Mouse (Mus musculus) forebrain, postnatal 0 days (tissue): ENCODE data around the gene Tshz2. TPM values are rescaled to one million over a fixed set of nuclear protein-coding genes. Genes with fewer than 3 reads are reported as not detected.

Source experiments
- ATAC-seq: fragments of 200-750 bp; cut with Nextera tagmentation; 2 replicates; pipeline ENCODE4 v1.8.0; 2017; ENCODE audit warnings: mild to moderate bottlenecking, moderate library complexity
- DNase-seq: peaks from one replicate; pipeline ENCODE4 v3.0.0-alpha.2; 2015
- H3K27ac ChIP-seq: fragments of 300-500 bp; sonication (generic); 2 replicates; pipeline ENCODE4 v1.5.1; 2014; ENCODE audit warnings: low read depth, mild to moderate bottlenecking, antibody characterized with exemption, low read length, moderate library complexity, mixed read lengths
- H3K27me3 ChIP-seq: fragments of 300-500 bp; sonication (generic); 2 replicates; pipeline ENCODE4 v1.6.1; 2014; ENCODE audit warnings: mild to moderate bottlenecking, low read length, mixed read lengths; ENCODE audit not compliant: insufficient read depth
- H3K36me3 ChIP-seq: fragments of 300-500 bp; sonication (generic); 2 replicates; pipeline ENCODE4 v1.6.1; 2014; ENCODE audit warnings: mild to moderate bottlenecking, moderate library complexity; ENCODE audit not compliant: insufficient read depth
- H3K4me1 ChIP-seq: fragments of 300-500 bp; sonication (generic); 2 replicates; pipeline ENCODE4 v1.6.1; 2014; ENCODE audit warnings: antibody characterized with exemption; ENCODE audit not compliant: insufficient read depth
- H3K4me2 ChIP-seq: fragments of 300-500 bp; sonication (generic); 2 replicates; pipeline ENCODE4 v1.6.1; 2014; ENCODE audit warnings: low read depth, mild to moderate bottlenecking, moderate library complexity
- H3K4me3 ChIP-seq: fragments of 300-500 bp; sonication (generic); 2 replicates; pipeline ENCODE4 v1.5.1; 2014; ENCODE audit warnings: low read depth, low read length, mixed read lengths
- H3K9ac ChIP-seq: fragments of 300-500 bp; sonication (generic); 2 replicates; pipeline ENCODE4 v1.6.1; 2014; ENCODE audit warnings: mild to moderate bottlenecking
- H3K9me3 ChIP-seq: fragments of 300-500 bp; sonication (generic); 2 replicates; pipeline ENCODE4 v1.6.1; 2016; ENCODE audit warnings: low read length
- CTCF ChIP-seq: sonication (generic); IDR thresholded peaks from 2 replicates; pipeline ENCODE4 v1.5.1; 2016; ENCODE audit warnings: antibody characterized with exemption, control low read depth, low read depth
- WGBS: fragments of 180-500 bp; shearing (Covaris S2); extraction: QIAGEN DNeasy Blood & Tissue Kit; methylation state at CpG from one replicate; pipeline ENCODE4 v1.1.7; 2014; 5-methylcytosine and 5-hydroxymethylcytosine counted together
- polyA plus RNA-seq: library from polyadenylated mRNA; unstranded; fragments of >200 nt; fragmentation: Nextera tagmentation; extraction: Ambion mirVana; gene quantifications from 2 replicates; pipeline ENCODE4 v1.2.1, GENCODE M21; 2015
- total RNA-seq: library from RNA; depleted of rRNA; stranded (reverse); fragments of >200 nt; gene quantifications from 2 replicates; pipeline ENCODE4 v1.2.3, GENCODE M21; 2014

Tshz2 gene
- total and polyA plus RNA-seq, 2 experiments from 2014 or later, result 19.7 to 29.2 TPM

- no peak overlapping the region for H3K4me3 ChIP-seq
- H3K4me1 ChIP-seq, result no peaks in the 10 kb centered on the region
- ATAC-seq (no peak), DNase-seq (no peak)
- no peaks in the 10 kb centered on the region for H3K36me3 ChIP-seq
- no peak overlapping the region for H3K4me2 ChIP-seq
- H3K27ac ChIP-seq, result no peak overlapping the region
- H3K9ac ChIP-seq, result no peak overlapping the region
- TF ChIP-seq CTCF, result no peak
- WGBS, result 78% methylated on average over 26 of the region's 26 CpGs
- no peaks in the 10 kb centered on the region for H3K9me3 ChIP-seq
- H3K27me3 ChIP-seq, result no peaks in the 10 kb centered on the region
These were observed 150.3 kb downstream of the Tshz2 start for GRCm38 (mm10) chr2:169782874-169783680.

DNA sequence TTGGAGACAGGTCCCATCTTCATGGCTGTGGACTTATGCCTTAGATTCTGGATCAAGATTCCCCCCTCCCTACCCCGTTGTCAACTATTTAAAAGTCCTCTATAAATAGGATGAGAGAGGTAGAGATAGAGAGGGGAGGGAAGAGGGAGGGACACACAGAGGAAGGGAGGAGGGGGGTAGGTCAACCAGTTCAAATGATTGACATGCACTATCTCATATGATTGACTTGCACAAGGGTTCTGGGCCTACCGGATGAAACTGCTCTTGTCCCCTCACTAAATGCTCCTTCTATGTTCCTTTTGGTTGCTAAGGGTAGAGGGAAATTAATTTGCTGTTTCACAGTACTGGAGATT is 150.8 kb downstream of the Tshz2 start:
- H3K36me3 ChIP-seq, result no peaks in the 10 kb centered on the region
- WGBS, result 96% methylated on average over 2 of the region's 2 CpGs
- ATAC-seq (no peak), DNase-seq (no peak)
- H3K9me3 ChIP-seq, result no peaks in the 10 kb centered on the region
- H3K4me1 ChIP-seq, result no peaks in the 10 kb centered on the region
- TF ChIP-seq CTCF, result no peak
- no peaks in the 10 kb centered on the region for H3K27me3 ChIP-seq
- no peak overlapping the region for H3K9ac ChIP-seq
- H3K4me3 ChIP-seq, result no peak overlapping the region
- H3K4me2 ChIP-seq, result no peak overlapping the region
- no peak overlapping the region for H3K27ac ChIP-seq

DNA sequence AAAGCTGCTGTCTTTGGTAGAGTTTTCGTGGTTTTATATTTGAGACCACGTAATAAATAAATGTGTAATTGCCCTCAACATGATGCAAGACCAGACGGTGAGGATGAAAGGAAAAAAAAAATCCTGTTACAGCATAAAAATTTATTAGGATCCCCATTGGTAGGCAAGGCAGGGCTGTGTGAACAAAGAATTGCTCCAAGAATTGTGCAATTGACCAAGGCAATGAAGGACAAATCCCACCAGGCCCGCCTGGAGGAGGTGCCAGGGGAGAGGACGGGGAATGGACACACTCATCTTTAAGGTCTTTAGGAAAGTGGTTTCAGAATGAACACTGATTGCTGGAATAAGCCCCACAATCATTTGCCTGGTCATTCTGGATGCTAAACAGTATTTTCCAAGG is 154.6 kb downstream of the Tshz2 start:
- no peak for TF ChIP-seq CTCF
- no peaks in the 10 kb centered on the region for H3K36me3 ChIP-seq
- no peak overlapping the region for H3K4me3 ChIP-seq
- no peak overlapping the region for H3K9ac ChIP-seq
- H3K9me3 ChIP-seq, result no peaks in the 10 kb centered on the region
- no peaks in the 10 kb centered on the region; the same call in 1 of the 2 replicates for H3K27me3 ChIP-seq
- no peak overlapping the region for H3K27ac ChIP-seq
- DNase-seq, result no peak
- no peak for ATAC-seq
- 69% methylated on average over 5 of the region's 5 CpGs for WGBS
- H3K4me2 ChIP-seq, result no peak overlapping the region
- no peaks in the 10 kb centered on the region for H3K4me1 ChIP-seq

DNA sequence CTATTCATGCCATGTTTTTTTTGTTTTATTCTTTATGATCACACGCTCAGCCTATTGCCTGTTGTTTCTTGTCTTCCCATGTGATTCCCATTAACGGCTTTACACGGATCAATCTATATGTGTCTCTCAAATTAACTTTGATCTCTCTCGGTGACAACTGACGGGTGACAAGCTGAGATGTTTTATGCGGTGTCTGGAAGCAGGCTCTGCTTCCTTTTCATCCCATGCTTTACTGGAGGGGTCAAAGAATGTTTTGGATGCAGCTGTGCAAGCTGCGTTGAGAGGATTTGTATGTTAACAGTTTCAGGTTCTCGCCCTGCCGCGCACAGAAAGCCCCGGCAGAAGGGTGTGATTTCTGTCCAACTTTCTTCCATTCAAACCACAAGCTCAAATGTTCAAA is 155.1 kb downstream of the Tshz2 start:
- WGBS, result 48% methylated on average over 11 of the region's 11 CpGs
- no peak for DNase-seq
- Histone ChIP-seq H3K4me3 (no peak overlapping the region), H3K4me2 (no peak overlapping the region), H3K36me3 (no peaks in the 10 kb centered on the region), H3K9ac (no peak overlapping the region), H3K27ac (no peak overlapping the region), H3K4me1 (peaks cover 4% of the 10 kb centered on the region; the same call in 1 of the 2 replicates), H3K9me3 (no peaks in the 10 kb centered on the region), H3K27me3 (no peaks in the 10 kb centered on the region; the same call in 1 of the 2 replicates)
- no peak for TF ChIP-seq CTCF
- ATAC-seq, result no peak

DNA sequence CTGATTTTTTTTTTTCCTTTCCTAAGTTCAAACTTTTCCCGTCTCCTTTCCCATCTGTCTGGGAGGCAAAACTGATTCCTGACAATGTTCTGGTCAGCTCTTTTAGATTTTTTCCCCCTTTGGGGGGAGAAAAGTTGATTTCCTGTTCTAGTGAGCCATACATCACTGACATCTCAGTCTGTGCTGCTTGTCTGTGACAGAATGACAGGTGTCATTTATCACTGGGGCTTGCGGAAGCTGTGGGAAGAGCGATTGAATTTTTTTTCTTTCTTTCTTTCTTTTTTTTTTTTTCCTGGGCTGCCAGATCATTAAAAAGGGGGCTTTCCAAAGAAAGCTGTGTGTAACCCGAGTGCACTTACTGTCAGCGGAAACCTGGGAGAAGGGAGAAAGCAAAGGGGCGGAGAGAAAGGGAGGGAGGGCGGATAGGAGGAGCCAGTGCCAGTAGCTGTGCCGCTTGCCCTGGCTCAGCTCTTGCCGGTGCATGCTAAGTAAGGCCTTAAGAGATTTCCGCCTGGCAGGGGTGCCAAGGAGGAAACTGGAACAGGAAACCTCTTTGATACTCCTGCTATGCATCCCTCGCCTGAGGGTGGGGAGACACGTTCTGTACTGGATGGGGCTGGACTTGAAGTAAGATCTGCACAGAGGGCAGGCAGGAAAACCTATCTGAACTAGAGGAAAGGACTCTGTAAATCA is 157.8 kb downstream of the Tshz2 start:
- peak overlapping the region; percentile 35; the same call in 1 of the 2 replicates for H3K27ac ChIP-seq

GRCm38 (mm10) chr2:169792706-169793105 is 159.9 kb downstream of the Tshz2 start:
- no peak overlapping the region for H3K9ac ChIP-seq
- 28% methylated on average over 3 of the region's 3 CpGs for WGBS
- no peak overlapping the region for H3K4me2 ChIP-seq
- H3K36me3 ChIP-seq, result no peaks in the 10 kb centered on the region
- H3K27me3 ChIP-seq, result no peaks in the 10 kb centered on the region; the same call in 1 of the 2 replicates
- no peak overlapping the region for H3K4me3 ChIP-seq
- ATAC-seq (no peak), DNase-seq (no peak)
- H3K9me3 ChIP-seq, result no peaks in the 10 kb centered on the region
- no peak overlapping the region for H3K27ac ChIP-seq
- peaks cover 4% of the 10 kb centered on the region; the same call in 1 of the 2 replicates for H3K4me1 ChIP-seq
- TF ChIP-seq CTCF, result no peak

More for the DNA sequence above, 157.8 kb downstream of the Tshz2 start:
- ATAC-seq (peak; percentile 94), DNase-seq (peak; percentile 69)
- WGBS, result 3% methylated on average over 12 of the region's 12 CpGs
- Histone ChIP-seq H3K4me1 (peaks cover 4% of the 10 kb centered on the region; the same call in 1 of the 2 replicates), H3K9me3 (no peaks in the 10 kb centered on the region), H3K4me3 (peak overlapping the region; percentile 21; the same call in 1 of the 2 replicates), H3K36me3 (no peaks in the 10 kb centered on the region), H3K27me3 (no peaks in the 10 kb centered on the region; the same call in 1 of the 2 replicates), H3K4me2 (peak overlapping the region; percentile 47), H3K9ac (peak overlapping the region; percentile 43)
- TF ChIP-seq CTCF, result no peak

GRCm38 (mm10) chr2:169802241-169802640 is 169.4 kb downstream of the Tshz2 start:
- no peak for DNase-seq
- WGBS, result 69% methylated on average over 6 of the region's 6 CpGs
- no peak for ATAC-seq
- Histone ChIP-seq H3K4me3 (no peak overlapping the region), H3K4me1 (no peaks in the 10 kb centered on the region), H3K27ac (no peak overlapping the region), H3K9ac (no peak overlapping the region), H3K4me2 (no peak overlapping the region), H3K27me3 (no peaks in the 10 kb centered on the region), H3K36me3 (no peaks in the 10 kb centered on the region), H3K9me3 (no peaks in the 10 kb centered on the region)
- TF ChIP-seq CTCF, result no peak
